Mouse (Mus musculus): ENCODE data around the gene Gm21789.
"Not testable (repeated sequence)": the region's sequence is repeated elsewhere in the genome, so short reads cannot be mapped to it uniquely, and the experiment has no call there.

DNA sequence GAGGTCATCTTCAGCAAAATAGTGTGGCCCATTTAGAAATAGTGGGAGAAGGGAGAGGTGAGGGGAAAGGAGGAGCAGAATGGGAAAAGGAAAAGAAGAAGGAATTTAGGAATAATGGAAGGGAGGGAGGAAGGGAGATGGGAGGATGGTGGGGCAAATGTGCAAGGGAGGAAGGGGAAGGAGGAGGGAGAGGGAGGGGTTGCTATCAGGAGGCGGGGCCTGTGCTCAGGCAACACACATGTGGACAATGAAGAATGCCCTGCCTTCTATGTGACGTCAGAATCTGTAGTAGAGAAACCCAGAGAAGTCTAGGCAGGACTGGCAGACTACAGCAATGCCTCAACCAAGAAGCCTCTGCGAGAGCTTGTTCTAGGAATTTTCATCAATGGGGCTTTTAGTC is 32.0 kb downstream of the Gm21789 start, which contains the start of gene Btbd35f5:
- not testable (repeated sequence) for TF ChIP-seq CTCF, POLR2A (IDR thresholded peaks at IDR 0.05; ENCODE audit: extremely low read depth, insufficient read depth, low read length)
